Mouse (Mus musculus) naive thymus-derived CD4-positive, alpha-beta T cell, adult 2 months (primary cell): ENCODE measurements around the gene Pigs.

Source experiments
- DNase-seq: peaks from one replicate; pipeline ENCODE4 v3.0.0-alpha.2; 2011; ENCODE audit warnings: low read depth

The Pigs gene

DNA sequence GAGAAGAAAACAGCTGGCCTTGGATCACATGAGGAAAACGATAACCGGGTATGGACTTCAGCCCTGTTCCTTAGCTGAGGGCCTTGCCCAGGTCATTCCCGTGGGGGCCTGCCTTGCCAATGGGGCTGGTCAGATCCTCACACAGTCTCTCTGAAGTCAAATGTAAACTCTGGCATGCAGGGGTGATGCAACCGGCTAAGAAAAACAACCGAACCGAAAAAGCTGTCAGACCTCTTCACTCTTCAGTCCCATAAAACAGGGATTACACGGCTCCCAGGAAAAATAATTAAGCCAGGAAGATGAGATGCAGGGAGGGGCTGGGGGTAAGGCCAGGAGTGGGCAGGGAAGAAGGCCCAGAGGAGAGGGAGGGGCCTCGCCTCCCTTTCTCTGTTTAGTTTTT lies 35.9 kb downstream of the Pigs start:
- no peak for DNase-seq

DNA sequence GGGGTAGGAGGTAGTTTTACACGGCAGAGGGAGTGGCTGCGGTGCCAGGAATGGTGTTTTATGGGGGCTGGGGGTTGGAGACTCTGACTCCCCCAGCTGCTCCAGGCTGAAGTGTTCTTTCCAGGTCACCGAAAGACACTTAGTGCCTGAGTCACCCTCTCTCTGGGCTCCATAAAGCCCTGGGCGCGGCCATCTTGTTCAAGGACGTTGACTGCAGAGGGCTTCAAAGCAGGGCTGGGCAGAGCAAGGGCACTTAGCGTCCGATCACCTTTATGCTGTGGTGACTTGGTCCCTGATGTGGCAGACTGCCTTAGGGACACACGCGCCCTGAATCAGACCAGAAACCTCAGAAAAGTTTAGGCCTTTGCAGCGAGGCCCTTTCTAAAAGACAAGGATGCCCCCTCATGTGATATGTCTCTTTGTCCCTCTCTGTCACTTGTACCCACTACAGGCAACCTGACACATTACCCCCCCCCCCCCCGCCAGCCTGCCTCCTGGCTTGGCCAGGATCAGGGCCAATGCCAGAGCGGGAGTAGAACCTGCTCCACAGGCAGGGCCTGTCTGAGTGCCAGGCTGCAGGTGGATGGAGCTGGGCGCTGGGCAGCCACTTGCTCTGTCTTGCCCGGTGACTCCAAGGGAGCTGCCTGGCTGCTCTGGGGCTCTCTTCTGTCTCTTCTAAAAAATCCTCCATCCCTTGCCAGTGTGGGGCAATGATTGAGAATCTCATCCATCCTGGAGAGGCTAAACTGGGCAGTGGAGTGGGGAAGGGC lies 39.4 kb downstream of the Pigs start:
- no peak for DNase-seq

DNA sequence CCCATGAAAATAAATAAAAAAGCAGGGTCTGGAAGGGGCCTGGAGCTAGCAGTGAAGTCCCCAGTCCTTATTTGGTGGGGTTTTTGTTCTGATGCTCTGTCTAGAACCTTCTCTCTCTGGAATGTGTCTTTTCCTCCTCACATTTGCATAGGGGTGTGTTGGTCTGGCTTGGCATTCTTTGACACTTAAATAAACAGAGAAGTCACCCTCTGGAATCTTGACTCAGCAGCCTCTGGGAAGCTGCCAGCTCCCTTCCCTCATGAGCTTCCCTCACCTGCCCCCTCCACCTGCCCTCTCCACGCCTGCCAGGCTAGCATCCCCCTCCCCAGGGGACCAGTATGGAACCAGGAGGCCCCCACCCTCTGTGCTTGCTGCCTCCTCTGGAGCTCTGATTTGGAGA lies 42.2 kb downstream of the Pigs start:
- DNase-seq = no peak

DNA sequence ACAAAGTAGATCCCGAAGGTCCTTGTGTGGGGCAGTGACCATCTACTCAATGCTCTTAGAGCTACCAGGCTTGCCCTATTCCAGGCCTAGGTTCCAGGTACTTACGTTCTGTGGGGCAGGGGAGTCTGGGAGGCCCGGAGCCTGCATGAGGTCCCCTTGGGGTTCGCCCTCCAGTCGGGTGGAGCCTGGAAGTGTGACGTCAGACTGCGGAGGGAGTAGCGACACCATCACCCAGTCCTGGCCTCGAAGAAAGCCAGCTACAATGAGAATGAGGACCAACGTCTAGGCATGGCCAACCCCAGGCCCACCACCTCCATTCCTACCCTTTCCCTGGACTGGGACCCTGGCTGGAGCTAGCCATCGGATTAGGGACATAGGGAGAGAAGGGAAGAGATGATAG lies 43.5 kb downstream of the Pigs start:
- no peak for DNase-seq

DNA sequence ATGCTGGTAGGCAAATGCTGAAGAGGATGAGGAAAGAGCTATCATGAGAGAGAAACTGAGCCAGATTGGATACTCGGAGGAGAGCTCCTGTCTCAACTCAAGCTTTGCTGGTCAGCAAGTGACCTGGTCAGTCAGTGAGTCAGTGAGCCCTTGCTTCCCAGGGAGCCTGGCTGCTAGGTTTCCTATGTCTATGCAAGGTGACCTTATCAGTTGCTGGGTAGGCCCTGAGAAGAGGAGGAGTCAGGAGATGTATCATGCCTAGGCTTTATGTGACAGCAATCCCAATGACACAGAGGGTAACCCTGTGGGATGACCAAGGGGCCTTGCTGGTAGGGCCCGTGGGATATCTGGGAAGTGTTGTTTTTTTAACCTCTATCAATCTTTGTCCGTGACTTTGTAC lies 44.0 kb downstream of the Pigs start:
- DNase-seq = no peak

DNA sequence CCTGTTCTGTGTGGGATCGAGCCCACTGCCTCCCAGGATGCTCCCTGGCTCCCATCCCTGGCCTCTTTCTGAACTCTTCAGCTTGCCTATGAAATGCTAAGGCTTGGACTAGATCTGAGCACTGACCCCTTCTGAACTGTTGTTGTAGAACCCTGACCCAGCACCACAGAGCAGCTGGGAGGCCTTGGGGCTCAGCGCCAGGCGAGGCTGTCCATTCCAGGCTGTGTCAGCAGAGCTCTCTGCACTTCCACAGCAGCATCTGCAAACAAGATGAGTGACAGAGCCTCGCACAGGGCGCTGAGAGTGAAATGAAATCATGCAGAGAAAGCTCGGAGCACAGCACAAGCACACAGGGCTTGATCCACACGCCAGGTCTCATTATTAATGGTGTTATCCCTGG lies 44.4 kb downstream of the Pigs start:
- no peak for DNase-seq

DNA sequence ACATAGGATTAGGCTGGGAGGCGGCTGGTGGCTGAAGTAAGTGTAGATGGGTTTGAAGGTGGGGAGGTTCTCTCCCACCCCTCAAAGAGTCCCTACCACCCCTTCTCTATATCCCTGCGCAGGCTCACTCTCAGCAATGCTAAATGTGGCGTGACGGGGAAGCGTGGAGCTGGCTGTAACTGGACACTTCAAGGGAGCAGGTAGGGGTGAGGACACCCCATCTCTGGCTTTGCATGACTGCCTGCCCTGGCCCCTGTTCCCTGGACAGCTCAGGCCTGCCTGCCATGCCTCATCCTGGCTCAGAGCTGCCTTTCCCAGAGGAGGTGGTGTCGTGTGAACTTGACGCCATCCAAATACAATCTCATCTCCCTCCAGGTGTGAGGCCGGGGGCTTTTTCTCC lies 45.9 kb downstream of the Pigs start:
- DNase-seq = no peak

DNA sequence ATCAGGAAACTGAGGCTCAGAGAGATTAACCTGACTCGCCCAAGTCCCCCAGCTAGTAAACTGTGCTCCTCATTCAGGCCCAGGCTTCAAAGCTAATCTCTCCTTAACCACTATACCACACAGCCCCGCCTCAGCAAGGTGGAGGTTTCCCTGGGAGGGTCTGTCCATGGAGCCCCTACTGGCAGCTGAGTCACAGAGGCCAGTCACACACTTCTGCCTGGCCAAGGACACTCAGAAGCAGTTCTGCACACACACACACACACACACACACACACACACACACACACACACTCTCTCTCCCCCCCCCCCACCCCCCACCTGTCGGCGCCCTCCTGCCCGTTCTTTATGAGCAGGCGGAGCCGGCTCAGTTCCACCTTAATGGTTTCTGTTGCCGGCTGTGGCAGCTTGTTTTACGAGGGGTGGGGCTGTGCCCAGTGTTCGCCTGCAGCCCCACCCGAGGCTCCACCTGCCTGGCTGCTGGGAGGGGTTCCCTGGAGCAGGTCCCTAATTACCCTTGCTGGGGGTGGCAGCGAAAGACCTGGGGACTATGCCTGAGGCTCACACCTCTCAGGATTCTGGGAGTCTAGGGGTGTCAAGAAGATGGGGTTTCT lies 49.4 kb downstream of the Pigs start:
- DNase-seq = no peak

DNA sequence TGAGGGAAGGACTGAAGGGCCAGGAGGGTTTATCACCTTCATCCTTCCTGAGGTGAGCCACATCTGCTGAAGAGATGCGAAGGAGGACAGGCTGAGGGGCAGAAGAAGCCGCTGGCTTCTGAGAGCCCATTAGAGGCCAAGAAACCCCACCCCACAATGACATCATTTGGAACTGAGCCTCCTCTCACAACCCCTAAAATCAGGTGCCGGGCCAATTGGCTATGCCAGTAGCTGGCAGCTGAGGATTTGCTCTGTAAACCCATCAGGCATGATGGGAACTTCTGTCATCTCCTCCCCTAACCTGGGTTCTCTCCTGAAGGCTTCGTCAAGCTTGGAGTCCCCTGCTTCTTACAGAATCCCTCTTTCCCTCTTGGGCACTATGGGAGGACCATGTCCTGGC lies 52.1 kb downstream of the Pigs start:
- DNase-seq = no peak

DNA sequence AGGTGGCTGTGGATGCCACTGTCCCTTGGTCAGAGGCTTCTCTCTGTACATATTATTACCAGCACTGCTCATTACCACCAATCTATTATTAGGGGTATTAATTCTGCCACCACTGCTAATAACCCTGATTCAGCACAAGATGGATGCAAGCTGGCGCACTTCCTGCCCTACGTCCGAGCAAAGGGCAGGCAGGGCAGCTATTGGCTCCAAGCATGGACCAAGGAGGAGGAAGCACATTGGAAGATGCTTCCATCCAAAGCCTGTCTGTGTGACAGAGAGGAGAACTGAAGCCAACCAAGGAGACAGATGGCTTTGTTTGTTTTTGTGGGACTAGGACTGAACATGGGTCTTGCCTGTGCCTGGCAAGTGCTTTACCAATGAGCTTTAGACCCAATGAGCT lies 52.8 kb downstream of the Pigs start:
- no peak for DNase-seq

DNA sequence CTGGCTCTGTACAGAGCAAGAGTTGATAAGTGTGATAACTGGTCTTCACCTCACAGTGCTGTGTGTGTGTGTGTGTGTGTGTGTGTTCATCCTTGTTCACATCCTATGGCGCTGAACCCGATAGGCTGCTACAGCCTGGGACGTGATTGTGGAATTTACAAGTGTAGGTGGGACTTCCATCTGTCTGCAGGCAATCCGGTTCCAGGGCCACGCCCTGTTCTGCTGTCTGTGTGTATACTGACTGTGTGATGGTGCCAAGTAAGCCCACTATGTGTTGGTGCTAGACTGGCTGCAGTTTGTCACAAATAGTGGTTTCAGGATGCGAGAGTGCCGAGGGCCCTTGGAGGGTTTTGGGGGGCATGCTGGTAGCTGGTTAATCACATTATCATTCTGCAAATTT lies 54.1 kb downstream of the Pigs start:
- DNase-seq = no peak

DNA sequence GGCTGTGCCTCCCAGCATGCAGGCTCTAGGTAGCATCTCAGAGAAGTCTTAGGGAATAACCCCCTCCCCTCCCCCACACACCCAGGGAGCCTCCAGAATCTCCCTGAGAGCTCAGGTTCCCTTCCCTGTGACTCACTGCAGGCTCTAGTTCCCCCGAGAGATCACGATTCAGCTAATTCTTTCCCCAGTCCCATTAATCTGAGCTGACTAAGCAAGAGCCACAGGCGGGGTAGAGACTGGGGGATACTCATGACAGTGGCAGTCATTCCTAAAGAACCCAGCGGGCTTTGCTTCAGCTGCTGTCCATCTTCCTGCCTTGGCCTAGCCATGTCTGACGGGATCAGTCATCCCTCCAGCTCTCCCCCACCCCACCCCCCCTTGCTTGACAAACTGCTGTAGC lies 54.5 kb downstream of the Pigs start:
- DNase-seq = no peak

DNA sequence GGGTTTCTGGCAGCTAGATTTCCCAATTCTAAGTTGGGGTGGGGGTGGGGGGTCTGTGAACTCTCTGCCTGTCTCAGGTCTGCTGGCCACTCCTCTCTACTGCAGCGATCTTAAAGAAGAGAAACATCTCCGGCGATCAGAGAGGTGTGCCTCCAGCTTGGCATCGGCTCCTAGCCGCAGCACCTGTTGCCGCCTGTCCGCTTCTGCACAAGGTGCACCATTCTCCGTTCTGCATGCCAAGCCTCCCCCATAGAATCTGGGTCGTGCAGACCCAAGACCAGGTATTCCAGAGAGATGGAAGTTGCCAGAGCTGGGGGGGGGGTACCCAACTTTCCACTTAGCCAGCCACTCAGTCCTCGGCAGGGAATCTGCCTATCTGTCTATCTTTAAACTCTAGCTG lies 57.6 kb downstream of the Pigs start:
- DNase-seq = no peak

DNA sequence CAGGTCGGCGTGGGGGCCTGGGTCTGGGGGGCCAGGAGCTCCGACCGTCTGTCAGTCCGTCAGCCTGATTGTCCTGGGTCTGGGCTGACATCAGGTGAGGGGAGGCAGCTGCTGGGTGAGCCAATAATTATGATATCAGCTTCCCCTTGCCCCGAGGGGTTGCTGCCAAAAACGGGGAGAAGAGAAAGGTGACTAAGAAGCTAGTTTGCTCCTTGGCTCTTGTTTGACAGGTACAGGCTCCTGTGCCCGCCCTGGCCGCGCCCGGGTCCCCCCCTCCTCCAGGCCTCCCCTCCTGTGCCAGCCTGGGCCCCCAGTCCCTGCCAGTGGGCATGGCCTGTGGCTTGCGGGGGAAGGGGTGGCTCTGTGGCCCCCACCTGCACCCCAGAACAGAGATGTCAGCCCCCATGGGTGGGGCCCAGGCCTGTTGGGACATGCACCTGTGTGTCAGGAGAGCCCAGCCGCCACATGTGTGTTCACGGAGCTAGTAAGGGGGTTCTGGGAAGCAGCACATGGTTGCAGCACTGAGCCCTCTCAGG lies 58.4 kb downstream of the Pigs start, which contains the start of gene Foxn1:
Foxn1 (minus strand) TSS at position 51 of the 536 bp plus-strand sequence.
- DNase-seq = no peak
